Mouse (Mus musculus): Measurements from ENCODE around the gene Gabrr3. TPM values are rescaled to one million over a fixed set of nuclear protein-coding genes. Genes with fewer than 3 reads are reported as not detected.

Gabrr3 gene
- total RNA-seq, 2 experiments from 2014 or later: not detected

DNA sequence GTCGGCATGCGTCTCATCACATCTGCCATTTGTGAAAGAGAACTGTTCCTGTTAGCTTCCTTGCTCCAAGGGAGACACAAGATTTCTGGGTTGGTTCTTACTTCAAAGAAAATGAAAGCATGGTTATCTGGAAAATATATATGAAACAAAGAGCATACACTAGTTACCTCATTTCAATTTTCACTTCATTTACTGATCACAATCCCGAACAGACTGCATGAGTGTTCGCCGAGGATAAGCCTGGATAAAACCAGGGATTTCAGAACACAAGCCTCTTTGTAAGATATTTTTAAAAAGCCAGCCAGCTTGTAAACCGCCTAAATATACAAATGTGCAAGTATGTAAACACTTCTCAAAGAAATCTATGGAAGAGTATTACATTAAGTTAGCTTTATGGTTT lies 56.8 kb downstream of the Gabrr3 start:
- no peak for ATAC-seq (replicated peaks; ENCODE audit: poor library complexity, severe bottlenecking)

DNA sequence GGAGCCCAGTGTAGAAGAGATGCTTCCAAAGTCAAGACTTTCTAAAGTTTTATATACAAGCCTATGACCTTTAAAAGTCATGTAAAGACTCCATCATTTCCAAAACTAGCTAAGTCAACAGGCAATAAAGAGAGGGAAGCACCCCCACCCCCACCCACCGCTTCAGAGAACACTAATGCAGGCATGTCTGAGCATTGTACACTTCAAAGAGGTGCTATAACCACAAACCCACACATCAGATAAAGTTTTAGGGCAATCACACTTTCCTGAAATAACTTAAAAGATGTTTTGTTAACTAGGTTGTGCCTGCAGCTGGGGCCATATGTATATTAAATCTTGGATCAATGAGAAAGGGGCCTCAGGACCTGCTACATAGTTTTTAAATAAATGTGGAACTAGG lies 62.7 kb downstream of the Gabrr3 start:
- no peak for ATAC-seq (replicated peaks; ENCODE audit: poor library complexity, severe bottlenecking)

DNA sequence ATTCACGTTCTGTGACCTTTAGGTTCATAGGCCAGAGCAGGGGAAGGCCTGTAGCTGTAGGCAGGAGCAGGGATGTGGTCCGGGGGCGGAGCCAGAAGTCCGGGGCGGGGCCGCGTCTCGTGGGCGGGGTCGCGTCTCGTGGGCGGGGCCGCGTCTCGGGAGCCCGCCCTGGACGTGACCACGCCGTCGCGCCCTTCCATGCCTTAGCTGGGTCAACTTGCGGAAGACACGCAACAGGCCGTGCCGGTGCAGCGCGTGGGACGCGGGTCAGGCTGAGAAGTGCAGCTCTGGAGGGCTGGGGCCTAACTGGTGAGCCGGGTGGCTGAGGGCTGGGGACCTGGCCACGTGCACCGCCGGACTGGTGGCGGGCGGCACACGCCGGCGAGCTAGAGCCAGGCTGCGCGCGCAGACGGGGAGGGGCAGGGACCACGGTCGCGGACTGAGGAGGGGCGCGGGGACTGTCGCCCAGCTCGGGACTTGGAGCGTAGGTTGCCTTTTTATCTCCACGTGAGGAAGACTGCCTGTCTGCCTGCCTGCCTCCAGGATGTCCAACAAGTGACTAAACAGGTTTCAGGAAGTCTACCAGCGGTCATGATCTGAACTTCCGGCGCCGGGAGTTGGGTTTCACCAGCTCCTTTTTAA lies 64.6 kb downstream of the Gabrr3 start, which contains the start of gene Riox2:
TSS of gene Riox2 (plus strand) at position 139 of the 642 bp plus-strand sequence.
- ATAC-seq (replicated peaks; ENCODE audit: poor library complexity, severe bottlenecking): peak; percentile 84

DNA sequence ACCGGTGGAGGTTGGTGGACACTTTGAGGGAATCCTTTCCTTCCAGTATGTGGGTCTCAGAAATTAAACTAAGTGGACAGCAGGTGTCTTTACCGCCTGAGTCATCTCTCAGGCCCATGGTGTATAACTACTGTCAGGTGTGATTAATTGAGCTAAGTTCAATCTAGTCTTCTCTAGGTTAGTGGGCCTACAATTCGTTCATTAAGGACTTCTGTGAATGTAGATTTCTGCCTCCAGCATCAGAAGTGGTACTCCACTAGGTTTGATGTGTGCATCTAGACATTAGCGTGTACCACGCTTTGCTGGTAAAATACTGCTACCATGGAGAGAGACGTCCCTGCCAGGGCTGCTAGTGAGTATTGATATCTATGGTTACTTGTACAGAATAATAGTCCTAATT lies 65.4 kb downstream of the Gabrr3 start:
- no peak; the same call in 1 of the 2 replicates for ATAC-seq (replicated peaks; ENCODE audit: poor library complexity, severe bottlenecking)

DNA sequence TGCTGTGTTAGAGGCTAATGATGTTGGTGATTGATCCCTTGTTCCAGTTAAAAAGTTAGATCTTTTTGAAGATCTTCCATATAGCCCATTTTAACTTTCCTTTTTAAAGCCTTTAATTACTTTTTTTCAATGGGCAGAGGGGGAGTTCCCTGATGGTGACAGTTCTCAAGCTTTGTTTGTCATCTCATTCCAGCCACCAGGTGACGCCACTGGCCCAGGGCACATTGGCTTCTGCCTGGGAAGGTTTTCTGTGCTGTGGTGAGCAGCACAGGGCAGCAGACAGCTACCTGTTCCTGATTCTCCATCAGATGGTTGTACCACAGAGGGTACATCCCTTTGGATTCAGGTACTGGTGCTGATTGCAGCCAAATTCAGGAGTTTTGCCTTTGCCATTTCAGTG lies 67.7 kb downstream of the Gabrr3 start:
- peak; percentile 62 for ATAC-seq (replicated peaks; ENCODE audit: poor library complexity, severe bottlenecking)

DNA sequence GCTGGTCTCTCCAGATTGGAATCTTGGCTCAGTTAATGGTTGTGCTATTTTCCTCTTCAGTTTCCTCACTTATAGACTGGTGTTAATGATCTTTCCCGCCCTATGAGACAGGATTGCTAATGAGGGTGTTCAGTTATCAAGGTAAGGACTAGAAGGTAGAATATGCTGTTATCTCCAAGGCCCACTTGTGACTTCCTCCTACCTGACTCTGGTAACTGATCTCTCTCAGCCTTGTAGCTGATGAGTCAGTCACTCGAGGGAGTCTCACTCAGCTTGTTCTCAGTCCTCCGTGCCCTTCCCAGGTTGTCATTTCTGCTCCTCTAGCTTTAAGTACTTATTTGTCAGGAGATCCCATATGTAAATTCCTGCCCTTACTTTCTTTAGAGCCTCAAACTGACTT lies 70.8 kb downstream of the Gabrr3 start:
- ATAC-seq (replicated peaks; ENCODE audit: poor library complexity, severe bottlenecking): no peak

DNA sequence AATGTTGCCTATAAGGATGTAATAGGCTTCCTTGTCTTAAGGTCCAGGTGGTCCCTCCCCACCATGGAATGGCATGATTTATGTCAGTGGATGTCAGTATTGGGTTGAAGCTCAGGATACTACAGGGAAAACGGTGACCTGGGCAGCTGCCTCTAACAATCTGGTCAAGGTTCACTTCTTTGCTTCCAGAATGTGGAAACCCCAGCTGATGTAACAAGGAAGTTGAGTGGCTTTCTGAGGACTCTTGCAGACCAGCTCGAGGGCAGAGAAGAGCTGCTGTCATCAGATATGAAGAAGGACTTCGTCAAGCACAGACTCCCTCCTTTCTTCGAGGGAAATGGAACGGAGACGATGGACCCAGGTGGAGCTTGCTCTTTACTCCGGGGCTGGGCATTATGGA lies 80.1 kb downstream of the Gabrr3 start:
- no peak for ATAC-seq (replicated peaks; ENCODE audit: poor library complexity, severe bottlenecking)

DNA sequence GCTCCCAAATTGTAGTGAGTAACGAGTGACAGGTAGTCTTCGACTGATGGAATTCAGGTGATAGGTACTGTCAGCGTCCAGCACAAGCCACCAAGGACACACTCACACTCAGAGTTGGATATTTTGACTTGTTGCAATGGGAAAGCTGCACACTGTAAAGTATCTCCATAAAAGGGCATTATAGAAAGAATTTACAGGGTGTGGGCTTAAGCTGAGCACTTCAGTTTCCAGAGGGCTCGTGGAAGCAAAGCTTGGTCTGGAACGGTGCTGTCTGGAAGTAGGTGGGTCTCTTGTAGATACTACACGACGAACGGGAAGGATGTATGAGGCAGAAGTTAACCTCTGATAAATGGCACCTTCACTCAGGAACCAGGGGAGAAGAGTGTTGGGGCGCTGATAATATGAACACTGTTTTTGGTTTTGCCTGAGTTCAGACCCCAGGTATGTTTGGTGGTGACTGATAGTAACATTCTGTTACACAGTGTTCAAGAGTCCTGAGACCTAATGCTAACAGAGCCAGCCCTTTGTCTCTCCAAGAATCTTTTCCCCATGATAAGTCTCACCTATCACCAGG lies 80.9 kb downstream of the Gabrr3 start:
- no peak for ATAC-seq (replicated peaks; ENCODE audit: poor library complexity, severe bottlenecking)

DNA sequence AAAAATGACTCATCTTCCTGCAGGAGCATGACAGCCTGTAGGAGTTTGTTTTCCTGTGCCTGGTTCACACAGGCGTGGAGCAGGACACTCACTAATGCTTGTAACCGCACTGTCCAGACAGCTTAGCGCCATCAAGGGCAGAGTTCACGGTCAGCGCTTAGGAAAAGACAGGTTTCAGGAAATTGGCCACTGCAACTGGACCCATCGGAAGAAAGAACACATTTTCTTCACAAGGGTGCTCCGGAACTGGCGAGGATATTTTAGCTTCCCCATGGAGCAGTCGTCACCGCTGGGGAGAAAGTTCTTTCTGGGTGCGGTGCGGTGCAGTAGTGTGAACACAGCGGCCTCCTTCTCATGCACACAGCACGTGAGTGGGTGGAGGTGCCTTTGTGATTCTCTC lies 86.1 kb downstream of the Gabrr3 start:
- ATAC-seq (replicated peaks; ENCODE audit: poor library complexity, severe bottlenecking): no peak

DNA sequence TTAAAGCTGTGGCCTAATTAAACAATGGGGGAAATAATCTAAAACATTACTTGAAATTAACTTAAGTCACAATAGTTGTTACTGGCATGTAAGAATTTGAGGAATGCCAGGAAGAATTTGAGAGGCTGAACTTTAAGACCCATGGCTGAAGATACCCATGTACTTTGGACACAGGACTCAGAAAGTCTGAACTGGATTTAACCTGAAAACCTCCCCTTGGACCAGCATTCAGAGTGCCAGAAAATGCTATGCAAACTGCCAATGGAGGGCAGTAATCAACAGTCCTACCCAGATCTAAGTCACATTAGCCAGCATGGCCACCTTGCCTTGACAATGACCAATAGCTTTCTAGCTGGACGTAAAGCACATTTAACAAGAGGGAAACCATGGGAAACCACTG lies 90.8 kb downstream of the Gabrr3 start:
- no peak for ATAC-seq (replicated peaks; ENCODE audit: poor library complexity, severe bottlenecking)

DNA sequence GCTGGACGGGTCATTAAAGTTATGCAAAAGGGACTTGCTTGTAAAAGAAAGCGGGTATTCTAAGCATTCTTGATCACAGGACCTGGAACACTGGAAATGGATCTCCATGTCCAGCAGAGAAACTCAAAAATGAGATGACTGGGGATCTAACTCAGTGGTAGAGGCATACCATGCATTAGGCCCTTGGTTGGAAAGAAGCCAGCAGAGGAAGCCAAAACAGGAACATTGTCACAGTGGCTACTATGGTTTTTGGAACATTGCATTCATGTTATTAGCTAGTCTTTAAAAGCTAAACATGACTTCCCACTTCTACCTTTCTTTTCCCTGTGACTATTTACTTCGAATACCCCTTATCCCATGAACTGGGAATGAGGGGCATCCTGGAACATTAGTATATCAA lies 92.0 kb downstream of the Gabrr3 start:
- no peak; the same call in 1 of the 2 replicates for ATAC-seq (replicated peaks; ENCODE audit: poor library complexity, severe bottlenecking)

DNA sequence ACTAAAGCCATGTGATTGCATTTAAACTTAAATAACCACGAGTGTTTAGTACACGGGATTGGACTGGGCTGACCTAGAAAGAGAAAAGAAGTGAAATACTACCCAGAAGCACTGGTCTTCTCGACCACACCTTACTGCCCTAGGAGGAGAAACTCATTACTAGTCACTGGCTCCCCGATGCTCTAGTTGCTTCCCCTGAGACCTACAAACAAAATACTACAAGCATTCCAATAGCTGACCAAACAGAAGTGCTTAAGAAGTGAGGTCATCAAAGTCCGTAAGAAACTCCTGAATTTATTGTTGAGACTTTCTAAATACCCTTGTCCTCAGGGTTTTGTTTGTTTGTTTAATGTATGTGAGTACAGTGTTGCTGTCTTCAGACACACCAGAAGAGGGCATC lies 102.7 kb downstream of the Gabrr3 start:
- ATAC-seq (replicated peaks; ENCODE audit: poor library complexity, severe bottlenecking): no peak

Other genes with a start within 250 kb of the Gabrr3 start
- not detected in 2 replicates for gene Olfr196, start 236.9 kb upstream of the Gabrr3 start, total RNA-seq (2014; fragmentation: Nextera tagmentation)
- gene Olfr196, start 236.9 kb upstream of the Gabrr3 start, total RNA-seq (2017): not detected in 2 replicates
- not detected in 2 replicates for gene Olfr198, start 203.8 kb upstream of the Gabrr3 start, total RNA-seq (2014; fragmentation: Nextera tagmentation)
- gene Olfr198, start 203.8 kb upstream of the Gabrr3 start, total RNA-seq (2017): not detected in 2 replicates
- gene Olfr199, start 187.6 kb upstream of the Gabrr3 start, total RNA-seq (2014; fragmentation: Nextera tagmentation): not detected in 2 replicates
- not detected in 2 replicates for gene Olfr199, start 187.6 kb upstream of the Gabrr3 start, total RNA-seq (2017)
- not detected in 2 replicates for gene Olfr201, start 134.7 kb upstream of the Gabrr3 start, total RNA-seq (2014; fragmentation: Nextera tagmentation)
- gene Olfr201, start 134.7 kb upstream of the Gabrr3 start, total RNA-seq (2017): not detected in 2 replicates
- gene Olfr202, start 120.5 kb upstream of the Gabrr3 start, total RNA-seq (2014; fragmentation: Nextera tagmentation): not detected in 2 replicates
- gene Olfr202, start 120.5 kb upstream of the Gabrr3 start, total RNA-seq (2017): not detected in 2 replicates
- not detected in 2 replicates for gene Olfr203, start 108.5 kb upstream of the Gabrr3 start, total RNA-seq (2014; fragmentation: Nextera tagmentation)
- gene Olfr203, start 108.5 kb upstream of the Gabrr3 start, total RNA-seq (2017): not detected in 2 replicates
- not detected in 2 replicates for gene Olfr204, start 89.1 kb upstream of the Gabrr3 start, total RNA-seq (2014; fragmentation: Nextera tagmentation)
- not detected in 2 replicates for gene Olfr204, start 89.1 kb upstream of the Gabrr3 start, total RNA-seq (2017)
- not detected in 2 replicates for gene Olfr205, start 76.2 kb upstream of the Gabrr3 start, total RNA-seq (2014; fragmentation: Nextera tagmentation)
- gene Olfr205, start 76.2 kb upstream of the Gabrr3 start, total RNA-seq (2017): not detected in 2 replicates
- not detected in 2 replicates for gene Olfr206, start 58.1 kb upstream of the Gabrr3 start, total RNA-seq (2014; fragmentation: Nextera tagmentation)
- not detected in 2 replicates for gene Olfr206, start 58.1 kb upstream of the Gabrr3 start, total RNA-seq (2017)
- not detected in 2 replicates for gene Olfr209, start 43.3 kb upstream of the Gabrr3 start, total RNA-seq (2014; fragmentation: Nextera tagmentation)
- gene Olfr209, start 43.3 kb upstream of the Gabrr3 start, total RNA-seq (2017): not detected in 2 replicates
- 48.5 and 60.6 TPM in 2 replicates for gene Riox2, start 64.4 kb downstream of the Gabrr3 start, total RNA-seq (2014; fragmentation: Nextera tagmentation)
- gene Riox2, start 64.4 kb downstream of the Gabrr3 start, total RNA-seq (2017): 51.6 and 59.5 TPM in 2 replicates
- 13.9 and 23.3 TPM in 2 replicates for gene Crybg3, start 193.6 kb downstream of the Gabrr3 start, total RNA-seq (2014; fragmentation: Nextera tagmentation)
- 17.3 and 27.0 TPM in 2 replicates for gene Crybg3, start 193.6 kb downstream of the Gabrr3 start, total RNA-seq (2017)
- 3.4 TPM in 2 replicates for gene Arl6, start 232.1 kb downstream of the Gabrr3 start, total RNA-seq (2014; fragmentation: Nextera tagmentation)
- 3.7 and 11.4 TPM in 2 replicates for gene Arl6, start 232.1 kb downstream of the Gabrr3 start, total RNA-seq (2017)